Mouse (Mus musculus) cerebellum, postnatal 14 days (tissue): ENCODE results near the gene Mindy4b-ps.

Experiments used
- DNase-seq, 2 experiments: peaks; one replicate each; pipeline ENCODE4 v3.0.0; 2021; ENCODE audit warnings: mixed read lengths in 2 of 2

Mindy4b-ps gene

DNA sequence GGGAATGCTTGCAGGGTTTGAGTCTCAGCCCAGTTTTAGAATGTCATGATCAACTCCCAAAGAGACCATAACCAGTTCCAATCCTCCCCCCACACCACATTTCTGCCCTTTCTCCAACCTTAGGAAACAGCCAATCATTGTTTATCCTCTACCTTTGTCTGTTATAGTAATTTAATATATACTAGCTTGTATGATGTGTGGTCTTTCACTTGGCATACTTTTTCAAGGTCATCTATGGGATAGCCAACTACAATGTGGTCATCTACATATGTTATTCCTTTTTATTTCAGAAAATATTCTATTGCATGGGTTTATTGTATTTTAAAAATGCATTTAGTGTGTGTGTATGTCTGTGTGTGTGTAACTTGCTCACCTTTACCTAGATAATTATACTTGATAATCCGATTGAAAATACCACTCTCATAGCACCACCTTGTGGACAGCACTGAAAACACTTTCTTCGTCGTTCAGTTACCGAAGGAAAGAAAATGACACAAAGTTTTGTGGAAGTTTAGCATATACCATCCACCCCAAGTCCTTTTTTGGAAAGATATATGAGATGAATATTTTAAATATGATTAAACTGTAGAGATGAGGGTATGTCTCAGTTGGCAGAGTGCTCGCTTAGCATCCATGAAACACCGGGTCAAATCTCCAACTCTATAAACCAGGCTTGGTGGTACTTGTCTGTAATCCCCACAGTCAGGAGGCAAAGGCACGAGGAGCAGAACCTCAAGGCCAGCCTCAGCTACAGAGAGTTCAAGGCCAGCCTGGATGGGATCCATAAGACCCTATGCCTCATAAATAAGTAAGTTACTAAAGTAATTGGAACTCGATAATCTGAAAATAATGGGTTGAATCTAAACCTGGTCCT, 37.7 kb downstream of the Mindy4b-ps start:
- DNase-seq = peak; percentile 71 to 76

DNA sequence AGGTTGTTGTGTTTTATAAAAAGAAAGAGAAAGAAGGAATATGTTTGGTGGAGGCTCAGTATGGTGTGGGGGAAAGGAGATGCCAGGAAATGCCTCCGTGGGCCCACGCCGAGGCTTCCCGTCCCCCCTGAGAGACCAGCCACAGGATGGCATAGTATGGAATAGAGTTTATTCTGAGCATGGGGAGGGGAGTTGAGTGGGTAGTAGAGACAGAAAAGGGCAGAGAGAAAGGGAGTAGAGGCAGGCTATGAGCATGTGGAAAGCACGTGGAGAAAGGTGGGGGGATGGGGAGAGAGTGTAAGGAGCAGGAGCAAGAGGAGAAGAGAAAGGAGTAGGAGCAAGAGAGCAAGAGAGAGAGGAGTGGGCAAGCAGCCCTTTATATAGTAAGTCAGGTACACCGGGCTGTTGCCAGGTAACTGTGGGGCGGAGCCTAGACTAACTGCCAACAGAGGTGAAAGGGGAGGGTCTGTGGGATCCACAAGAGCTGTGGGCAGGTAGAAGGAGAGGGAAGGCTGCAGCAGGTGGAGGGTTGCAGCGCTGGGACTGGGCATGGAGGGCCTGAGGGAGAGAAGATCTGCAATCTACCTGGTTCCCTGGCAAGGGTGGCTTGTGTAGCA, 38.4 kb downstream of the Mindy4b-ps start:
- peak; percentile 18 to 22 for DNase-seq

DNA sequence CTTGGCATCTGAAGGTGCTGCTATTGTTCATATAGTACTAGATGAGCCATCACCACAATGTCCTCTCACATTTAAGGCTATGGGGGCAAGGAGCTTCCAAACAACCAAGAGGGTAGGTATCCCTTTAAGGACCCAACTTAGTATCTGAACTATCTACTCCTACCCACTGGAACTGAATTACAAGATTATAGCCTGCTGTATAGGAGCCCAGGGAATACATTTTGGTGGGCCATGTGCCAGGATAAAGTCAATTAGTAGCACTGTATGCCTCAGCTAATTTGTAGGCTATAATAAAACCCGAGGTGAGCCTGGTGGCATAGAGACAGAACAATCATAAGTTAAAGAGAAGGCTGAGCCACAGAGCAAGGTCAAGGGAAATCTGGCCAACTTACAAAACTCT, 65.7 kb downstream of the Mindy4b-ps start:
- no peak for DNase-seq

DNA sequence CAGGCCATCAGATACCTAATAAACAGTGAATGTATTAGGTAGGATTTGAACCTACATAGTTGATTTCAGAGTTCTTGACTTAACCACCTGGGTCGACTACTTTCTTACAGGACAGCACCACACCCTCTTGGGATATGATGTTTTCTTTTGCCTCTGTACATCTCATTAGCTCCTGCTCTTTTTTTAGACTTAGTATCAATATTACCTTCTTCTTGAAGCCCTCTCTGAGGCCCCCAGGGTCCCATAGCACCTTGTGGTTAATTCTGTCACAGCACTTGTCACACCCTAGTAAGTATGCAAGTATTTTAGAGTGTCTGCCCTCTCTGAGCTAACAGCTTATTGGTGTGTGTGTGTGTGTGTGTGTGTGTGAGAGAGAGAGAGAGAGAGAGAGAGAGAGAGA, 66.3 kb downstream of the Mindy4b-ps start:
- DNase-seq = no peak

DNA sequence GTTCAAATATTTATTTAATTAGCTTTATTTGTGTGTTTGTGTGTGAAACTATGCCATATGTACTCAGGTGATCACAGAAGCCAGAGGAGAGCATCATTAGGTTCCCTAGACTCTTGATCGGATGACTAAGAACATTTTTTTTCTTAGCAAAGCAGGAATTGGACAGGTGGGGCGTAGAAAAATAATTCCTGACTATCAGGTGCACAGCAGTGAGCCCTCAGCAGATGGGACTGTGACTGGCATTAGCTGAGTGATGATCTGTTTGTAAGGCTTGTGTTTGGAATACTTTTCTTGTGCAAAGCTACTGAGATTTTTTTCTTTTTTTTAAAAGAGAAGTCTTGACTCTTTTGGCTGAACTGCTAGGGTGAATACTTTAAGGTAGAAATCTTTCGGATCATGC, 67.8 kb downstream of the Mindy4b-ps start:
- DNase-seq = no peak

DNA sequence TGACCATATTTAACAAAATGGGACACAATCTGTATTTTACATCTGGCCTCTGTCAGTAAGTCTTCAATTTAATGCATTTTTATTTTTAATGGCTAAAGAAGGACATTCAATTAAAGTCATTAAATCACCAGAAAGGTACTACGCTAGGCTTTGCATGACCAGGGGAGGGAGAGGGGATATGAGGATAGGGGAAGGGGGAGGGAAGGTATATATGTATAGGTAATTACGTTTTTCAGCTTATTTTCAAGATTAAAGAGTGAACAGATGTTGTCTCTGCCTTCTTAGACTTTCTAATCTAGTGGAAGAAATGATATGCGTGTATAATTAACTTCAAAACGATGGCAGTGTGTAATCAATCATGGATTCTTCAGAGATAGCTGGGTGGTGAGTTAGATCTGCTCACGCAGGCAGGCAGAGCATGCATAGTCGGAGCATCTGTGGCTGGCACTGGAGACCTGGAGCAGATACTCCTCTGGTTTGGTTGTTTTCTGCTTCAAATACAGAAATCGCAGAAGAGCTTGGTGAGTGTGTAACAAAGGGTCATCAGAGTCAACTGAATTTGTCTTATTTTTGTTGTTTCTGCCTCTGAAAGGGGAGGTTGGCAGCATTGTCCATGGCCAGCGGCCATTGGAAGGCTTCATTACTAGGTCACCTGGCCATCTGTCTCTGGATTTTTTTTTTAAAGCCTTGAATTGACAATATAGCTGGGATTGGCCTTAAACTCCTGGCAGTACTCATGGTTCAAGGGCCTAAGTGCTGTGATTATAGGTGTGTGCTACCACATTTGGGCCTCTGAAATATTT, 70.1 kb downstream of the Mindy4b-ps start:
- DNase-seq = peak; percentile 81 to 82

DNA sequence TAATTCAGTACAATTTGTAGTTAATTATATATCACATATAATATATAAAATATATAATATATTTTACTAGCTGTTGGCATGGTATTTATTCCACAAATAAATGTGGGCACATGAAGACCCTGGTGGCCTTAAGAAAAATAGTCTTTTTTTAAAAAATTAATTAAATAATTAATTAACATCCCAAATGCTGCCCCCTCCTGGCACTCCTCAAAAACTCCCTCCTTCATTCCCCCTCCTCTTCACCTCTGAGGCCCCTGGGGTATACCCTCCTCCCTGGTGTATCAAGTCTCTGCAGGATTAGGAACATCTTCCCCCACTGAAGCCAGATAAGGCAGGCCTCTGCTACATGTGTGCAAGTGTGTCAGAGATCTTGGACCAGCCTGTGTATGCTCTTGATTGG, 73.4 kb downstream of the Mindy4b-ps start:
- no peak for DNase-seq

DNA sequence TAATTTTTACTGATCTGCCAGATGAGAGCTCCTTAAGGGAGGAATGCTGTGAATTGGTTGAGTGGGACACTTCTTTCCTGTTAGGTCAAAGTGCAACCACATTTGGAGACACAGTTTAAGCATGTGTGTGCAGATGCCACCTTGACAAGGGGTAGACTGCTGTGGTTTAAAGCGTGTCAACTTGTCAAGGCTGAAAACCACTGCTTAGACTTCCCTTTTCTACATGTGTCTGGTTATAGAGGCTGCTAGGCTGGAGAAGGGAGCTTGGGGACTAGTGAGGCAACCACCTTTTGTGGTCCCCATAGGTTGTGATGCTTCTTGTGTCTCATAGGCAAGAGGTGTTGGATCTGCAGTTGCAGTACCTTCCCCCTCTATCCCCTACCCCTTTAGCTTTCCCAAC, 74.2 kb downstream of the Mindy4b-ps start:
- no peak for DNase-seq

DNA sequence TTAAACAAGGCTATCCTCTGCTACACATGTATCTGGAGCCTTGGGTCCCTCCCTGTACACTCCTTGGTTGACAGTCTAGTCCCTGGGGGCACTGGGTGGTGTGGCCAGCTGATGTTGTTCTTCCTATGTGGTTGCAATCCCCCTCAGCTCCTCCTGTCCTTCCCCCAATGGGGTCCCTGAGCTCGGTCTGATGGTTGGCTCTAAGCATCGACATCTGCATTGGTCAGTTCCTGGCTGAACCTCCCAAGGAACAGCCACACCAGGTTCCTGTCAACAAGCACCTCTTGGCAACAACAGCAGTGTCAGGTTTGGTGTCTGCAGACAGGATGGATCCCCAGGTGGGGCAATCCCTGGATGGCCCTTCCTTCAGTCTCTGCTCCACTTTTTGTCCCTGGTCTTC, 82.6 kb downstream of the Mindy4b-ps start:
- DNase-seq = no peak
